Mouse (Mus musculus): ENCODE data around the gene Lsm14b.

DNA sequence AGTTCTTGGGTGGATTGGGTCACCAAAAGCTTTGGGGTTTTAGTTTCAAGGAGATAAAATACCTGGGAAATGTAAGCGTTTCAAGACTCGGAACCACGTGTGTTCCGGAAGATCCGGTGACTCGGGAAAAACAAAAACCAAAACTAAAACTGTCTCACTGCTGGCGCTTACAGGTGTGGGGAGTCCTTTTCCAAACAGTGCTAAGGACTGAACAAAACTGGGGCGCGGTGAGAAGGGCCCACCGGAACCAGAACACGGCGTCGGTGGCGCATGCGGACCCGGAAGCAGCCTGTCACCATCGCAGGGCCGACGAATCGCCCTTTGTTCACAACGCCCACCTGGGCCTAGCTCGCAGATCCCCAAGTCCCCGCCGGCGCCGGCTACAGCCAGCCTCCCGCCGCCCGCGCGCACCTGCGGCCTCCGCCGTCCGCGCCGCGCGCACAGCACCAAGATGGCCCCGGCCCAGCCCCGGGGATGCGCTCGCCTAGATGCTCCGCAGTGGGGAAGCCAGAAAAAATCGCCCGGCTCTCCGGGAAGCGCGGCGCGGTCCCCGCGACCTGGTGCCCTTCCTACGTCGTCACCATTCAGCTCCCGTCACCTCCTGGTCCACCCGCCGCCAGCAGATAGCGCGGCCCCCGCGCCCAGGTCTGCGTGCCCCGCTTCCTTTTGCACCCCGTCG is 16.9 kb downstream of the Lsm14b start:
- TF ChIP-seq CTCF (conservative IDR thresholded peaks at IDR 0.05 in 1 of 2, IDR thresholded peaks at IDR 0.05 in 1 of 2; ENCODE audit: low read depth in 2 of 2, low read length in 2 of 2) (no peak), USF1 (IDR thresholded peaks at IDR 0.05; ENCODE audit: low read depth, low read length) (peak; percentile 49), ZNF384 (IDR thresholded peaks at IDR 0.05; ENCODE audit: low read depth, low read length) (no peak), CHD2 (IDR thresholded peaks at IDR 0.05; ENCODE audit: low read length) (no peak), POLR2A (IDR thresholded peaks at IDR 0.05; ENCODE audit: low read depth, low read length) (no peak), MEF2A (IDR thresholded peaks at IDR 0.05; ENCODE audit: borderline replicate concordance, low read depth, low read length) (no peak), CHD1 (IDR thresholded peaks at IDR 0.05; ENCODE audit: low read depth, low read length) (no peak), GABPA (IDR thresholded peaks at IDR 0.05; ENCODE audit: insufficient replicate concordance, low read depth, low read length) (no peak), USF2 (conservative IDR thresholded peaks at IDR 0.05; ENCODE audit: low read depth, low read length) (no peak), ZKSCAN1 (IDR thresholded peaks at IDR 0.05; ENCODE audit: borderline replicate concordance, low read depth, low read length) (no peak), HCFC1 (IDR thresholded peaks at IDR 0.05; ENCODE audit: low read depth, low read length) (peak; percentile 52), TCF12 (IDR thresholded peaks at IDR 0.05; ENCODE audit: low read depth, low read length) (no peak; the same call in 1 of the 2 replicates)
